Mouse (Mus musculus): ENCODE results near the gene Krt88.

DNA sequence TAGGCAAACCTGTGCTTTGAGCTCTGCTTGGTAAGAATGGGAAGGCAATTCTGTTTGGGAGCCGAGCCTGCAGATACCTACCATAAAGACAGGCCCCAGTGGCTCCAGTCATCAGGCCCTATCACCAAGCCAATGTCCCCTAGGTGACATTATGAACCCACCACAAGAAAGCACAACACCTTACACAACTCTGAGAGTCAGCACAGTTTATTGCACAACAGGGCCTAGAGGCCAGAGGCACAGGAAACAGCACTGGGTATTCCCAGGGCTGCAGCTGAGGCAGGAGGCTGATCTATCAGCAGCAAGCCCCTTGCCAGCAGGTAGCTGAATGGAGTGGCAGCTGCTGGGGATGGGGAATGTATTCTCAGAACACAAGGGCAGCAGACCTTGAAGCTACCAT lies 37.4 kb downstream of the Krt88 start:
- TF ChIP-seq CTCF (IDR thresholded peaks at IDR 0.05; ENCODE audit: borderline replicate concordance, control insufficient read depth, extremely low read depth, insufficient read depth, low read length, poor library complexity) (no peak), POLR2A (IDR thresholded peaks at IDR 0.05; ENCODE audit: control insufficient read depth, extremely low read depth, insufficient read depth, low read length, poor library complexity) (no peak)
